Mouse (Mus musculus) forebrain, embryonic 14.5 days (tissue): ENCODE measurements at regions not wholly inside any gene's neighbourhood (a gene's known extent, or its start where the extent isn't known, plus 50 kb on each side); places are given as distances from the start of the nearest gene placed in this dataset.

Experiments used
- ATAC-seq: fragments of 200-750 bp; cut with Nextera tagmentation; 2 replicates; pipeline ENCODE4 v1.8.0; 2017; ENCODE audit warnings: mild to moderate bottlenecking, moderate library complexity
- DNase-seq: peaks from one replicate; pipeline ENCODE4 v3.0.0-alpha.2; 2015; ENCODE audit warnings: low spot score
- H3K27ac ChIP-seq: fragments of 300-500 bp; sonication (generic); 2 replicates; pipeline ENCODE4 v1.5.1; 2014; ENCODE audit warnings: low read depth, mild to moderate bottlenecking, control low read depth, low read length, moderate library complexity
- H3K27me3 ChIP-seq: fragments of 300-500 bp; sonication (generic); replicated peaks from 2 replicates; pipeline ENCODE4 v1.6.1; 2014; ENCODE audit warnings: low read length, control low read depth, mixed read lengths; ENCODE audit not compliant: control insufficient read depth, insufficient read depth
- H3K36me3 ChIP-seq: fragments of 300-500 bp; sonication (generic); 2 replicates; pipeline ENCODE4 v1.6.1; 2014; ENCODE audit warnings: low read length, control low read depth; ENCODE audit not compliant: control insufficient read depth, insufficient read depth
- H3K4me1 ChIP-seq: fragments of 300-500 bp; sonication (generic); 2 replicates; pipeline ENCODE4 v1.6.1; 2014; ENCODE audit warnings: antibody characterized with exemption, low read length, control low read depth; ENCODE audit not compliant: control insufficient read depth, insufficient read depth
- H3K4me2 ChIP-seq: fragments of 300-500 bp; sonication (generic); 2 replicates; pipeline ENCODE4 v1.6.1; 2014; ENCODE audit warnings: mild to moderate bottlenecking, control low read depth, low read length
- H3K4me3 ChIP-seq: fragments of 300-500 bp; sonication (generic); 2 replicates; pipeline ENCODE4 v1.5.1; 2014; ENCODE audit warnings: low read depth, low read length, control low read depth
- H3K9ac ChIP-seq: fragments of 300-500 bp; sonication (generic); 2 replicates; pipeline ENCODE4 v1.6.1; 2014; ENCODE audit warnings: mild to moderate bottlenecking, low read length, control low read depth, moderate library complexity
- H3K9me3 ChIP-seq: fragments of 300-500 bp; sonication (generic); replicated peaks from 2 replicates; pipeline ENCODE4 v1.6.1; 2016; ENCODE audit warnings: low read length, control low read depth, mixed read lengths; ENCODE audit not compliant: control insufficient read depth
- WGBS: fragments of 180-500 bp; shearing (Covaris S2); extraction: QIAGEN DNeasy Blood & Tissue Kit; methylation state at CpG from one replicate; pipeline ENCODE4 v1.1.7; 2014; 5-methylcytosine and 5-hydroxymethylcytosine counted together

- Histone ChIP-seq H3K27me3 (no peaks in the 10 kb centered on the region), H3K4me3 (no peak overlapping the region), H3K4me2 (no peak overlapping the region), H3K36me3 (no peaks in the 10 kb centered on the region), H3K4me1 (no peaks in the 10 kb centered on the region), H3K9me3 (no peaks in the 10 kb centered on the region), H3K9ac (no peak overlapping the region), H3K27ac (no peak overlapping the region)
- DNase-seq = no peak
- WGBS = 87% methylated on average over 5 of the region's 5 CpGs
- ATAC-seq = no peak
Measured at GRCm38 (mm10) chr4:66993740-66994139, 166.4 kb downstream of the Tlr4 start.

GRCm38 (mm10) chr4:67006220-67006768, 178.9 kb downstream of the Tlr4 start:
- ATAC-seq (peak; percentile 86), DNase-seq (peak; percentile 70)
- no peak overlapping the region for H3K9ac ChIP-seq

GRCm38 (mm10) chr4:67011682-67012081, 184.3 kb downstream of the Tlr4 start:
- Histone ChIP-seq H3K36me3 (no peaks in the 10 kb centered on the region), H3K9me3 (no peaks in the 10 kb centered on the region), H3K27ac (no peak overlapping the region), H3K4me3 (no peak overlapping the region), H3K4me1 (no peaks in the 10 kb centered on the region), H3K9ac (no peak overlapping the region), H3K27me3 (no peaks in the 10 kb centered on the region), H3K4me2 (no peak overlapping the region)
- no peak for ATAC-seq
- DNase-seq = no peak
- 50% methylated on average over 3 of the region's 3 CpGs for WGBS

More at GRCm38 (mm10) chr4:67006220-67006768, 178.9 kb downstream of the Tlr4 start:
- Histone ChIP-seq H3K36me3 (no peaks in the 10 kb centered on the region), H3K27ac (no peak overlapping the region), H3K27me3 (no peaks in the 10 kb centered on the region), H3K4me1 (no peaks in the 10 kb centered on the region), H3K4me3 (no peak overlapping the region), H3K4me2 (no peak overlapping the region), H3K9me3 (no peaks in the 10 kb centered on the region)

GRCm38 (mm10) chr4:67044038-67044437, 216.7 kb downstream of the Tlr4 start:
- Histone ChIP-seq H3K36me3 (no peaks in the 10 kb centered on the region), H3K4me2 (no peak overlapping the region), H3K4me3 (no peak overlapping the region), H3K9ac (no peak overlapping the region), H3K4me1 (no peaks in the 10 kb centered on the region), H3K27me3 (no peaks in the 10 kb centered on the region), H3K9me3 (no peaks in the 10 kb centered on the region), H3K27ac (no peak overlapping the region)
- WGBS = 68% methylated on average over 3 of the region's 3 CpGs
- ATAC-seq = no peak; the same call in 1 of the 2 replicates
- DNase-seq = peak; percentile 13
